Mouse (Mus musculus): ENCODE results near the gene Vps53. TPM values are rescaled to one million over a fixed set of nuclear protein-coding genes. Genes with fewer than 3 reads are reported as not detected.

Vps53 gene
- total and polyA plus RNA-seq, 2 experiments from 2014 or later: 25.2 to 40.6 TPM

GRCm38 (mm10) chr11:76080293-76080692, 99.2 kb downstream of the Vps53 start:
- ATAC-seq (ENCODE audit: insufficient read depth, low read depth) (0 out of 2 replicates have a peak, but pooled peaks have one; percentile 27), DNase-seq (ENCODE audit: low spot score) (no peak)
- Histone ChIP-seq H3K4me2 (ENCODE audit: low read depth, low read length) (no peak overlapping the region), H3K27me3 (ENCODE audit: control insufficient read depth, insufficient read depth, low read length) (no peaks in the 10 kb centered on the region), H3K4me3 (ENCODE audit: low read depth, low read length) (no peak overlapping the region), H3K4me1 (ENCODE audit: control insufficient read depth, insufficient read depth) (no peaks in the 10 kb centered on the region), H3K36me3 (replicated peaks; ENCODE audit: control insufficient read depth, insufficient read depth, low read length) (peaks cover 37% of the 10 kb centered on the region), H3K9ac (replicated peaks; ENCODE audit: low read depth, low read length) (no peak overlapping the region), H3K27ac (ENCODE audit: low read depth) (peak overlapping the region; percentile 55), H3K9me3 (replicated peaks; ENCODE audit: control insufficient read depth, low read length) (no peaks in the 10 kb centered on the region)
- TF ChIP-seq EP300 (IDR thresholded peaks at IDR 0.05; ENCODE audit: low read depth): no peak
- no peak for TF ChIP-seq CTCF (IDR thresholded peaks at IDR 0.05; ENCODE audit: low read depth)
- WGBS: 49% methylated on average over 2 of the region's 2 CpGs

- H3K27ac ChIP-seq (ENCODE audit: low read depth): no peak overlapping the region
- H3K36me3 ChIP-seq (replicated peaks; ENCODE audit: control insufficient read depth, insufficient read depth, low read length): peaks cover 34% of the 10 kb centered on the region
- H3K4me3 ChIP-seq (ENCODE audit: low read depth, low read length): no peak overlapping the region
- no peaks in the 10 kb centered on the region for H3K9me3 ChIP-seq (replicated peaks; ENCODE audit: control insufficient read depth, low read length)
- WGBS: 69% methylated on average over 6 of the region's 6 CpGs
- no peaks in the 10 kb centered on the region for H3K27me3 ChIP-seq (ENCODE audit: control insufficient read depth, insufficient read depth, low read length)
- no peak overlapping the region for H3K9ac ChIP-seq (replicated peaks; ENCODE audit: low read depth, low read length)
- ATAC-seq (ENCODE audit: insufficient read depth, low read depth) (no peak), DNase-seq (ENCODE audit: low spot score) (no peak)
- H3K4me2 ChIP-seq (ENCODE audit: low read depth, low read length): no peak overlapping the region
- TF ChIP-seq EP300 (IDR thresholded peaks at IDR 0.05; ENCODE audit: low read depth) (no peak), CTCF (IDR thresholded peaks at IDR 0.05; ENCODE audit: low read depth) (no peak)
- peaks cover 13% of the 10 kb centered on the region for H3K4me1 ChIP-seq (ENCODE audit: control insufficient read depth, insufficient read depth)
These were observed 102.1 kb downstream of the Vps53 start for GRCm38 (mm10) chr11:76077341-76077740.

- Histone ChIP-seq H3K4me2 (ENCODE audit: low read depth, low read length) (no peak overlapping the region), H3K27me3 (ENCODE audit: control insufficient read depth, insufficient read depth, low read length) (no peaks in the 10 kb centered on the region), H3K27ac (ENCODE audit: low read depth) (no peak overlapping the region), H3K4me1 (ENCODE audit: control insufficient read depth, insufficient read depth) (peaks cover 14% of the 10 kb centered on the region), H3K9me3 (replicated peaks; ENCODE audit: control insufficient read depth, low read length) (no peaks in the 10 kb centered on the region), H3K9ac (replicated peaks; ENCODE audit: low read depth, low read length) (no peak overlapping the region), H3K4me3 (ENCODE audit: low read depth, low read length) (no peak overlapping the region), H3K36me3 (replicated peaks; ENCODE audit: control insufficient read depth, insufficient read depth, low read length) (peaks cover 12% of the 10 kb centered on the region; the same call in 1 of the 2 replicates)
- no peak for TF ChIP-seq EP300 (IDR thresholded peaks at IDR 0.05; ENCODE audit: low read depth)
- TF ChIP-seq CTCF (IDR thresholded peaks at IDR 0.05; ENCODE audit: low read depth): no peak
- DNase-seq (ENCODE audit: low spot score) (no peak), ATAC-seq (ENCODE audit: insufficient read depth, low read depth) (no peak)
- WGBS: 73% methylated on average over 11 of the region's 11 CpGs
These were observed 105.0 kb downstream of the Vps53 start for GRCm38 (mm10) chr11:76074296-76075093.

GRCm38 (mm10) chr11:76069816-76070215, 109.6 kb downstream of the Vps53 start:
- WGBS: 77% methylated on average over 6 of the region's 6 CpGs
- Histone ChIP-seq H3K27me3 (ENCODE audit: control insufficient read depth, insufficient read depth, low read length) (no peaks in the 10 kb centered on the region), H3K9me3 (replicated peaks; ENCODE audit: control insufficient read depth, low read length) (no peaks in the 10 kb centered on the region), H3K4me3 (ENCODE audit: low read depth, low read length) (no peak overlapping the region), H3K36me3 (replicated peaks; ENCODE audit: control insufficient read depth, insufficient read depth, low read length) (no peaks in the 10 kb centered on the region; the same call in 1 of the 2 replicates), H3K4me2 (ENCODE audit: low read depth, low read length) (no peak overlapping the region), H3K9ac (replicated peaks; ENCODE audit: low read depth, low read length) (no peak overlapping the region), H3K4me1 (ENCODE audit: control insufficient read depth, insufficient read depth) (peaks cover 29% of the 10 kb centered on the region), H3K27ac (ENCODE audit: low read depth) (no peak overlapping the region)
- ATAC-seq (ENCODE audit: insufficient read depth, low read depth) (no peak), DNase-seq (ENCODE audit: low spot score) (no peak)
- TF ChIP-seq EP300 (IDR thresholded peaks at IDR 0.05; ENCODE audit: low read depth) (no peak), CTCF (IDR thresholded peaks at IDR 0.05; ENCODE audit: low read depth) (no peak)

GRCm38 (mm10) chr11:76066563-76067156, 112.8 kb downstream of the Vps53 start:
- Histone ChIP-seq H3K9ac (replicated peaks; ENCODE audit: low read depth, low read length) (no peak overlapping the region), H3K27ac (ENCODE audit: low read depth) (no peak overlapping the region), H3K4me3 (ENCODE audit: low read depth, low read length) (no peak overlapping the region), H3K9me3 (replicated peaks; ENCODE audit: control insufficient read depth, low read length) (no peaks in the 10 kb centered on the region), H3K36me3 (replicated peaks; ENCODE audit: control insufficient read depth, insufficient read depth, low read length) (no peaks in the 10 kb centered on the region; the same call in 1 of the 2 replicates), H3K27me3 (ENCODE audit: control insufficient read depth, insufficient read depth, low read length) (no peaks in the 10 kb centered on the region), H3K4me2 (ENCODE audit: low read depth, low read length) (no peak overlapping the region), H3K4me1 (ENCODE audit: control insufficient read depth, insufficient read depth) (peaks cover 19% of the 10 kb centered on the region)
- ATAC-seq (ENCODE audit: insufficient read depth, low read depth) (no peak), DNase-seq (ENCODE audit: low spot score) (no peak)
- WGBS: 81% methylated on average over 15 of the region's 15 CpGs
- TF ChIP-seq CTCF (IDR thresholded peaks at IDR 0.05; ENCODE audit: low read depth): no peak
- TF ChIP-seq EP300 (IDR thresholded peaks at IDR 0.05; ENCODE audit: low read depth): no peak

Measured in heart, postnatal 0 days (tissue).